Mouse (Mus musculus): ENCODE data around the gene Ubl7.

Ubl7 gene

DNA sequence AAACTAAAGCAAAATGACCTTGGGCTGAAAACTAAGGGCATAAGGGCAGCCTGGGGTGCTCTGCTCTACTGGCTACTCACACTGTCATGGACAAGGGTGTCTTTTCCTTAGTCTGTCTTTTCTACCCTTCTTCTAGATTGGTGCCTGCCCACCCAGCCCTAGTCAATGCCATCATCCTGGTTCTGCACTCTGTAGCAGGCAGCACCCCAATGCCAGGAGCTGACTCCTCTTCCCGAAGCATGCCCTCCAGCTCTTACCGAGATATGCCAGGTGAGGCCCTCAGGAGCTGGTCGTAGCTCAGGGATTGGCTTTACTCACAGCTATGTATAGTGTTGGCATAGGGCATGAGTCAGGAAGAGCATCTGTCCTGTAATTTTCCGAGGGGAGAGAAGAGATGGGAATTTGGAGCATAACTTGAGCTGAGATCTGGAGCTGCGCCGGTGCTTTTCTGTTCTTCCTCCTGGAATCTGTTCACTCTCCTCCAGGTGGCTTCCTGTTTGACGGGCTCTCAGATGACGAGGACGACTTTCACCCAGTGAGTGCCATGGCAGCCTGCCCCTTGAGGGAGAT lies 10.8 kb downstream of the Ubl7 start:
- no peak for DNase-seq (ENCODE audit: low read depth)

DNA sequence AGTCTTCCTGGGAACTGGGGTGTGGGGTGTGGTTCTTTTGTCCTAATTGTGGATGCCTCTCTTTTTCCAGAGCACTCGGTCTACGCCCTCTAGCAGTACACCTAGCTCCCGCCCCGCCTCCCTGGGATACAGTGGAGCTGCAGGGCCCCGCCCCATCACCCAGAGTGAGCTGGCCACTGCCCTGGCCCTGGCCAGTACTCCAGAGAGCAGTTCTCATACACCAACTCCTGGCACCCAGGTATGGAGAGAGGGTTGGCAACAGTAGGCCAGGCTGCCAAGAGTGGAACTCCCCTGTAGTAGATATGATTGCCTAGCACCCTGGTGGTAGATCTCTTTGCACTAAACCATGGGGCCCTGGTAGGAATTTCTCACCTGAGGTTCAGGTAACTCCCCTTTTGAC lies 11.6 kb downstream of the Ubl7 start:
- DNase-seq (ENCODE audit: low read depth) = no peak

DNA sequence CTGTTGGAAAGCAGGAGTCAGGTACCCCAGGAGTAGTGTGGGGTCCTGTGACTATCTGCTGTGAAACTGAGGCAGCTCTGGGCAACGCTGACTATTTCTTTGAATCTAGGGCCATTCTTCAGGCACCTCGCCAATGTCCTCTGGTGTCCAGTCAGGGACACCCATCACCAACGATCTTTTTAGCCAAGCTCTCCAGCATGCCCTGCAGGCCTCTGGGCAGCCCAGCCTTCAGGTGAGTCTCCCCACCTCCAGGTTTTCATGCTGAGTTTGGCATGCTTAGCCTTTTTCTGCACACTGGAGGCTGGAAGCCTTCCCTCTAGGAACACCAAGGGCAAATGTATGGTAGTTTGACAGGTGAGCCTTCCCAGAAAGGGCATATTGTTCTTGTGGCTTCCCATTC lies 12.3 kb downstream of the Ubl7 start:
- DNase-seq (ENCODE audit: low read depth) = no peak

DNA sequence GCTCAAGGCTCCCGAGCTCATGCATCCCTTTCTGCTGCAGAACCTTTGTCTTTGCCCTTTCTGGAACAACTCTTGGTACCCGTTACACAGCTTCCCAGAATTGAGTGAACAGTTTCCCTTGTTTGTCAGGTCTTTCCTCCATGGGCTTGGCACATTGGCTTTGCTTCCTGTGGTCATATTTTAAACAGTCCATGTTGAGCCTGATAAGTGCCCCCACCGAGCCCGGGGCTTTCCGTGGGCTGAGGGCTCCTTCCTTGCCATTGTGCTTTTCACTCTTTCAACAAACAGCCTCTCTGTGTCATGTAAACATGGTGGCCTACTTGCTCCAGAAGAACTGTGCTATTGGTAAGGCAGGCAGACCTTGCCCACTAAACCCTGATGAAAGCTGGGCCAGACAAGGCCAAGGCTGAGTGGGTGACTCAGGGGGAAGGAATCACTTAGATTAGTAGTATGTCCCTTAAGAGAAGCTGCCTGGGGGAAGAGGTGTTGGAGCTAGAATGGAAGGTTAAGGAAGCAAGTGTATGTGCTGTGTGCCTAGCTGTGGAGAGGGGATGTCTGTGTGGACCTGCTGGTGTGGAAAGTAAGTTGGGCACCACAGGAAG lies 20.5 kb downstream of the Ubl7 start:
- DNase-seq (ENCODE audit: low read depth) = peak; percentile 50

DNA sequence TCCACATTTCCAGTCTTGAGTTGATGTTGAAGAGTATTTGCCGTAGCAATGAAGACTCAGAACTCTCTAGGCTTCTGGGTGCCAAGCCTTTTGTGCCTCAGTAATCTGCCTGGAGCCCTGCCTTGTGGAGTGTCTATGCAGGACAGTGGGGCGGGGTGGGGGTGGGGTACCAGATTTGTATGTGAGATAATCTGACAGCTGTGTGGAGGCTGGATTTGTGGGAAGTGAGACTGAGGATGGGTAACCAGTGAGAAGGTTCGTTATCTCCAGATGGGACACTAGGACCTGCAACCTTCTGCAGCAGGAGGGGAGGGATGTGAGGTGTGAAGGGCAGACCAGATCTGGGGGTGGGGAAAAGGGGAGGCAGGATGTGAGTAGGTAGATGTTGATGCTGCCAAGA lies 21.5 kb downstream of the Ubl7 start:
- DNase-seq (ENCODE audit: low read depth) = no peak

DNA sequence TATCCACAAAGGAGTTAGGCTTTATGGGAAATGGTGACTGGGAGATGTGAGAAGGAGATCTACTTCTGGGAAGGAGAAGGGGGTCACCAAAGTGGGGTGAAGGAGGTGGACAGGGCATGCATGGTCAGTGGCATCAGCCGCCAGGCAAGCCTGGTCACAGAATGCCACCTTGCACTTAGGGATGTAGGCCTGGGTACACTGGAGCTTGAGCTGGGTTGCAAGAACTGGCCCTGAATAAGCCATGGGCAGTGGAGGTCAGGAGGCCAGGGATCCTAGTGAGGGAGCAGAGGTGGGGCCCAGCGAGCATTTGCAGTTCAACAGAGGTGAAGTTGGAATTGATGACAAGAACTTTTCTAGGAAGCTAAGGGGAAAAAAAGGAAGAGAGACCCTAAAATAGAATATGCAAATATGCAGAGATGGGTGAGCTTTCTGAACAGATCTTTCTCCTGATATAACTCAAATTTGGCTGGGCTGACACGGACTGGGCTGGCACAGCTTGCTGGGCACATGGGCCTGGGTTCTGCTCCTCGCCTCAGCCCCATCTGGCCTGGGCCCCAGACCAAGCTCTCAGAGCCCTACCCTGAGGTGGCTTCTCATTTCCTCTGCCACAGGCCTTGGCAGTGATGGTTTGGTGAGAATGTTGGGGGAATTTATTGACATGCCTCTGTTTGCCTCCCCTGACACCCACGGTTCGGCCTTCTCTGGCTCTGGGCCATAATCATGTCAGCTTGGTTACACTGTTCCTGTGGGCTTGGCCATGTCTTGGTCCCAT lies 22.2 kb downstream of the Ubl7 start:
- no peak for DNase-seq (ENCODE audit: low read depth)

DNA sequence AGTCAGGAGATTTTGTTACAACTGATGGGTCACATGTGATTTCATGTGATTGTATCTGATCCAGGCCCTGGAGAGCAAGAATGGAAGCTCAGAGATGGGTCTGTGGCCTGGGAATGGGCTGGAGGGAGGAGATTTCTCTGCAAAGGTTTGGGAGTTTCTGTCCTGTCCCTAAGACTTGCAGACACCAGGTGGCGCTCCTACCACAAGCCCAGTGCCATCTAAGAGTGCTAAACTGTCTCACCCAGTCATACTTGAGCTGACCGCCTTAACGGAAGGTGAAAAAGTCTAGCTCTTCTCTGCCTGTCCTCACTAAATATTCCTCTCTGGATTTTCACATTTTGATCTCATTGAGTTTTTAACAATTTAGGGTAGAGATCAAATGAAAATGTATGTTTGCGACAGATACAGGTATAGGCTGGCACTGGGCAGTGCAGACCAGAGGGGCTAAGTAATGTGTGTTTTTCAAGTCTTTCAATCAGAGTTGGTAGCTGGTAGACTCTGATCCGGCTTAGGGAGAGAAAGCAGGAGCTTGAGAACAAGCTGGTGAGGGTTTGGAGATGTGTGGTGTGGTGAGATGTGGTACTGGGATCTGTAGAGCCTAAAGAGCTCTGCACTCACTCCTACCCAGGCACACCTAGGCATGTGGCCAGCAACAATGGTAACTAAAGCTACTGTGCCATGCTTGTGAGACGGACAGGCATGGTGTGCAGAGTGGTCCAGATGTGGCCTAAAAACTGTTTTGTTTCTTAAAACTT lies 25.1 kb downstream of the Ubl7 start:
- peak; percentile 86 for DNase-seq (ENCODE audit: low read depth)

DNA sequence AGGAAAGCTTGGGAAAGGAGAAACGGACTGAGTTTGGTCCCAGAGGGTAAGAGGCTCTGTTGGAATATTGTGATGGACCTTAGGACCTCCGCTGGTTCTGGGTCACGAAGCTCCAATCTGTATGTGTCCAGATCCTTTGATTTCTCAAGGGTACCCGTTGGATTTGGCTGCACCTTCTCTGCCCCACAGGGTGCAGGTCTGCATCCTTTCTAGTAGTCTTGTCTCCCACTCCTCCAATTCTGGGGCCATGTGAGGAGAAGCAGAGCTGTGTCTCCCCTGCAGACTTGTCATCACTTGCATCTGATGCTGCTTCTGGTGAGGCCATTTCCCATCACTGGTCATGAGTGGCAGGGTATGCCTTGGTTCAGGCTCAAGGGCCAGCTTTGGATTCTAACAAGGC lies 26.4 kb downstream of the Ubl7 start:
- no peak for DNase-seq (ENCODE audit: low read depth)

DNA sequence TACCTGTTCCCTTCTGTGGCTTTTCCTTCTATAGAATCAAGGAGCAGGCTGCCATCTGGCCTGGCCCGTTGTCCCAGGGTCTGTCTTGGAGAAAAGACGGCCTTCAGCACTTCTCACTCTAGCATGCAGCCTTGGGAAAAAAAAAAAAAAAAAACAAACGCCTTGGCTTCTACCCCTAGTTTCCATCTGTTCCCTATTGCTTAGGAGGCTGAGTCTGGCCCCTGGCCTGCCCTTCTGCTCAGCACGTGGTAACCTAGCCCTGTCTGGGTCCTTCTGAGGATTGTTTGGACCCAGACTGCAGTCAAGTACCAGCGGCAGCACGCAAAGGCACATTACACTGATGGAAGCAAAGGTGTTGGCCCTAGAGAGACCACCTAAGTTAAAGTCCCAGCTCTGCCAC lies 26.9 kb downstream of the Ubl7 start:
- DNase-seq (ENCODE audit: low read depth) = peak; percentile 44

DNA sequence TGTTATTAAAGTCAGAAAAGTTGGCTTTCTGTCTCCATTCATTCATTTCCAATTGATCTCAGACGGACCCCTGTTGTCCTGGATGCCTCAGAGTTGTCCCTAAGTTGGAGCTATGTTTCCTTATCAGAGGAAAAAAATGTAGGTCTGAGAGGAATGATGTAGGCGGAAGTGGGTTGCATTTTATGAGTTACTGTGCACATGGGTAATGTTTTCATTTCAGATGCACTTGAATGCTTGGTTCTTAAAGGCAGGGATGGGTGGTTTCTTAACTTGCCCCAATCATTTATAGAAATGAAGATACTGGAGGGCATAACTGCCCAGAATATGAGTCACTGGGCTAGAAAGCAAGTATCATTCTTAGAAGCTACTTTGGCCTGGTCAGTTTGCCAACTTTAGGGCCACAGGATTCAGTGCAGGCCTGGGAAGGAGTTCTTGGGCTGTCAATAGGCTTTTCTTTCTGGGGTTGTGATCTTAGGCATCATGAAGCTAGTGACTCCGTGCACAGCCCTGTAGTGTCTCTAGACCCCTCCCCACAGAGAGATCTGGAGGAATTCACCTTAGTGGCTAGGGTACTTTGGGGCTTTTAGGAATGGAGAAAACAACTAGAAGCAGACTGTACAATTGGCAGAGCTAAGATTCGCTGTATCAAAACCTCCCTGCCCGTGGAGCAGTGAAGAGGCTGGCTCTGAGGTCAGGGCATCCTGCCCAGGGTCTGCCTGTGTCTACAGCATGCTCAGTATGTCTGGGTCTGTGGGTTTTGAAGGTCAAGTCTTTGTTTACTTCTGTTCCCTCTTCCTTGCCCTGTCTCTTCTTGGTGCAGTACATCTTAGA lies 27.7 kb downstream of the Ubl7 start:
- DNase-seq (ENCODE audit: low read depth) = peak; percentile 50

DNA sequence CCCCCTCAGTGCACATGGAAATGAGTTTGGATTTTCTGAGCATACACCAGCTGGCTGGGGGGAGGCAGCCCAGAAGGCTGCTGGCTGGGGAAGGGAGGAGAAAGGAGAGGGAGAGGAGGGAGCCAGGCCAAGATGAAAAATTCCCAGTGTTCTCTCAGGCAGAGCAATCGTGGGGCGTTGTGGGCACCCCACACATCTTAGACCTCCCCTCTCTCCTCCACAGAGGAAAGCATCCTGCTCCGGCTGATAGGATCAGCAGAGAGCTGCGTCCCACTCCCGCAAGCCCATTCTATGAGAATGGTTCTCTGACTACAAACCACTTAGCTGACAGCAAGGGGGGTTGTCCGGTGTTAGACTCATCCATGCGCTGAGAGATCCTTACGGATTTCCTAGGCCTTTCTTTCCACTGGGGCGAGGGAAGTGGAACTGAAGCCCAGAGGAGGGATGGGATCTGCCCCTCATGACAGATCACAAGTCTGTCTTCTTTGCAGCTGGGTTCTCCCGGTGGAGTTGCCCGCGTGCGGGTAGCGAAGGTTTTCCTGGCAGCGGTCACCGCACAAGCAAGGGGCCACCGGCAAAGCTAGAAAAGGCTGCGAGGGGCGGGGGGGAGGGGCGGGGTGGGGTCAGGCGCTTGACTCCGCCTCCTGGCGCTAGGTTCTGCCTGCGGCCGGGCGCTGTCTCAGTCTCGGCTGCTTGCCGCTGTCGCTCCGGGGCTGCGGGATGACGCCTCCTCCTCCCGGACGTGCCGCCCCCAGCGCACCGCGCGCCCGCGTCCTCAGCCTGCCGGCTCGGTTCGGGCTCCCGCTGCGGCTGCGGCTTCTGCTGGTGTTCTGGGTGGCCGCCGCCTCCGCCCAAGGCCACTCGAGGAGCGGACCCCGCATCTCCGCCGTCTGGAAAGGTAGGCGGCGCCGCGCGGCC lies 28.9 kb downstream of the Ubl7 start, which contains the start of gene Sema7a:
Gene Sema7a, plus strand, starts transcription at position 682 of the 918 bp plus-strand sequence.
- peak; percentile 51 for DNase-seq (ENCODE audit: low read depth)

DNA sequence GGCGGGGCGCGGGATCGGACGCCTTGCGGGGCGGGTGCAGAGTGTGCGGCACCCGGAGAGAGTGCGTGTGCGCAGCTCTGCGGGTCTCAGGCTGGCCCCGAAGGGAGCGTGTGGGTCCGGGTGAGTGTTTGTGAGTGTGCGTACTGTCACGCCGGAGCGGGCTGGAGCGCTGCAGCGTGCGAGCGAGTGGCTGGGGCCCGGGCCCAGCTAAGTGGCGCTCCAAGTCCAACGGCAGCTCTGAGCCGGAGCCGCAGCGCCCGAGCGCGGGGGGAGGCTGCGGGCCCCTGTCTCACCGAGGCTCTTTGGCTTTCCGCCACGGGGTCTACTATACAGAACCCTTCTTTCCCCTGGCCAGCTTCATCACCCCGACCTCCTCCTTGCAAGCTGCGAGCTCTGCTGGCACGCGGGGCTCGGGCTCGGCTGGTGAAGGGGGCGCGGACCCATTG lies 29.6 kb downstream of the Ubl7 start:
- DNase-seq (ENCODE audit: low read depth) = peak; percentile 5

DNA sequence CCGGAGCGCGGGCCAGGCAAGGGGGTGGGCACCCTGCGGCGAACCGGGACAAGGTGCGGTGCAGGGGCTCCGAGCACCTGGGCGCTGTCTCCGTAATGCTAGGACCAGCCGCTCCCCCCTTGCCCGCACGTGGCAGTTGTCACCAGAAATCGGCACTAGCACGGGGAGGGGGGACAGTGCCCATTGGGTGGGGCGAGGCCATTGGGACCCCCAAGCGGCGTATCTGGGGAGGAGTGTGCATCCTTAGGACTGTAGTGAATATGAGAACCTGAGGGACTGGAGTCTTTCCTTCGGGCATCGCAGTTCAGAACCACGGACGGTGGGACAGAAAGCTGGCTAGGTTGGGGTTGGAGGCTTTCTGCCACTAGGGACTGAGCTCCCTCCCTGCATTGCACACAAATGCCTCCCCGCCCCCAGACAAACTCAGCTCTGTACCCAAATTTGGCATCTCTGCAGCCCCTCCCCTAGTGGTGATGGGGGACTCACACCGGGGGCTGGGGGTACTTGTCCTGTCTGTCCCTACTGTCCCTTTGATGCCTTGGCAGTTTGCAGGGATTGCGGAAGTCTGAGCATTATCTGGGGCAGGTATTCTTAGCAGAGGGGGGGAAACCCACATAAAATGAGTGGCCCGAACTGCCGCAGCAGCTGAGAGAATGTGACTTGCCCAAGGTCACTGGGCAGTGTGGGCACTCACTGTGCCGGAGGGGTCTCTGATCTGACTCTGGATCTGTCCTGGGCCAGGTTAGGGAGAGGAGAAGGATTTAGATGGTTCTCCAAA lies 30.3 kb downstream of the Ubl7 start:
- peak; percentile 13 for DNase-seq (ENCODE audit: low read depth)

DNA sequence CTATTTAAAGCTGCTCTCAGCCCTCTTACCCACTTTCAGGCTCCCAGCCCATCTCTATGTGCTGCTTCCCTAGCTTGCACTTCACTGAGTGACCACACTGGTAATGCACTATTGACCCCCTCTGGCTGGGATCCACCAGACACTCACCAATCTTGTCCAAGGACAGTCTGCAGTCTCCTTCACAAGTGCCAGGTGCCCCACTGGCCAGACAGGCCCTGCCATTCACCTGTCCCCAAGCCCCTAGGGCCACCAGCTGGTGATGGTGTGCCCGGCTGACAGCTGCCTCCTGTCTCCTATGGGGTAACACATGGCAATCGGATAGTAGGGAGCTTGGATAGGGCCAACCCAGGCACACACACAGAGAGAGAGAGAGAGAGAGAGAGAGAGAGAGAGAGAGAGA lies 31.3 kb downstream of the Ubl7 start:
- DNase-seq (ENCODE audit: low read depth) = no peak

DNA sequence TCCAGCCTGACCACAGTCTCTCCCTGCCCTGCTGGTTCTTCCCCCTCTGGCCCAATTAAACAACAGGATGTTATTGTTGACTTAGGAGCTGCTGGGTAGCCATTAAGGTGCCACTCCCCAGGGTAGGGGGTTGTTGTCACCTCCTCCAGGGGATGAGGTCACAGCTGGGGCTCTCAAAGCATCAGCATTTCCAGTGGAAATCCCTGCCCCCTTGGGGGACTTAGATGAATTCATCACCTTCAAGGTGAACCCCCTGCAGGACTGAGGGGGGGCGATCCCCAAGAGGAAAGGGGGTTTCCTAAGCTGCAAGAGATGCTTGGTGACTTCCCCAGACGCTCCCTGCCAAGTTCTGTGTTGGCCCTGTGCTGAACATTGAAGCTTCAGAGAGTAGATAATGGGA lies 32.3 kb downstream of the Ubl7 start:
- DNase-seq (ENCODE audit: low read depth) = no peak

DNA sequence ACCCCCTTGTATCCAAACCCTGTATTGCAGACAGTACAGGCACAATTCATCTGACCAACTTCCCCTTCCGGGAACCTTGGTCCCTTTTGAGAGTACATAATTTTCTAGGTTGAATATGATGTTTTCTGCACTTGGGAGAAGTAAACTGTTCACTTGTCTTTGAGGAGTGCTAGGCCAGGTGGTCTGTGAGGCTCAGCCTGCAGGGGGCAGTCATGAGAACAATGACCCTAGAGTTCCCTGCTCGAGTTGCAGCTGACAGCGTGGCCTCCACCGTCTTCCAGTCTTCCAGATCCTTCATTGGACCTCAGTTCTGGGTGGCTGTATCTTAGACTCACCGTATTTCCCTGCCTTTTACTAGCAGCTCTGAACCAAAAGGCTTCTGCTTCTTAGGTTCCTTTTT lies 33.8 kb downstream of the Ubl7 start:
- DNase-seq (ENCODE audit: low read depth) = peak; percentile 56

DNA sequence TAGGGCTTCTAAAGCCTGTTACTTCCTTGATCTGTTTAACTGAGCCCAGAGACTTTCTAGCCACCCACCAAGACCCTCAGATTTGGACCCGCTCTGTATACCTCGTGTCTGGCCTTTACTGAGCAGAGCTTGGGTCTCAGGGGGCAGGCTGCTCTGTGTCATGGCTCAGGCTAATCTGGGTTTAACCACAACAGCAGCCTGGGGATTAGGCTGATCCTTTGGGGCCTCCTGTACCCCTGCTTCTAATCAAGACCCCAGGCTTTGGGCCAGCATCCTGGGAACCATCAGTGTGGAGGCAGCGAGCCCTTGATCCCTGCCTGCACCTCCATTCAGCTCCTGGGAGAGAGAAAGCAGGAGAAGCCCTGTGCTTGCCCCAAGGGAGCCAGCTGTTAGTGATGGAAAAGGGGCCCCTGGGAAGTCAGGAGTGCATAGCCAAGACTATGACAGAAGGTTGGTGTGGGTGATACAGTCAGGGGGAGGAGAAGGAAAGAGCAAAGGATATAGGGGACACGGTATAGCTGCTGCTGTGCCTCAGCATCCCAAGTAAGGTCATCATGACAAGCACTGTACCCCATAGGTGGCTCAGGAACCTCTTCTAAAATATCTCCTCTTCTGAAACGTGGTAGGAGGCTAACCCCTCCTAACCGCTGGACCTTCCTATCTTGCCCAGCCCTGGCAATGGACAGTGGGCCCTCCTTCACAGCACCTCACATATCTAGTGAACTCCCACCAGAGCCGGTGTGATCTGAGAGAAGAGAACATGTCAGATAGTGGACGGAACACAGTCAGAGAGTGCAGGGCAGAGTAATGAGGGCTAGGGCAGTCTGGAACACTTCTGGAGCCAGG lies 35.2 kb downstream of the Ubl7 start:
- no peak for DNase-seq (ENCODE audit: low read depth)

DNA sequence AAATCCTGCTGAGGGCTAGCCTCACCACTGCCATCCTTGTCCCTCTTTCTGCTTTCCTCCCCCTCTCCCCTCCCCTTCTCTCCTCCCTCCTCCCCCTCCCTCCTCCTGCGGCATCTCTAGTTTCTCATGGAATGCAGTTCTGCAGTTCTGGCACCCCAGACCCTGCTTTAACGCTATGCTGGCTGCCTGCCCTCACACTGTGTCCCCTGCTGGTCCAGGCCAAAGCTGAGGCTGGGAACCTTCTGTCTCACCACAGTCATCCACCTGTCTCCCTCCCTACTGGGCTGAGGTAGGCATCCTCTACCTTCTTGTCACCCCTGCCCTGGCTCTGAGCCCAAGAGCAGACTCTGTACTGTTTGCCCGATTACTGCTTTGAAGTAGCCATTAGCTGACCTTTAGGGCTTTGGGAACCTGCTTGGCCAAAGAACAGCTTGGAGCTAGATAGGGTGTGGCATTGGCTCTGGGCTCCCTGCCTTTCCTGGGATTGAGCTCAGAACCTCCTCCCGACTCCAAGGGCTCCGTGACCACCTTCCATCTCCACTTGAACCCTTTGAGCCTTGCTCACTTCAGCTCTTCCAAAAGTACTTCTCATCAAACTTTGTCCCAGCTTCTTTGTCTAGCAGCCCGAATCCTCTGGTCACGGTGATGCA lies 36.7 kb downstream of the Ubl7 start:
- DNase-seq (ENCODE audit: low read depth) = no peak
